ENCODE assay signal across 8 mouse cellular contexts in the genomic region with DNA sequence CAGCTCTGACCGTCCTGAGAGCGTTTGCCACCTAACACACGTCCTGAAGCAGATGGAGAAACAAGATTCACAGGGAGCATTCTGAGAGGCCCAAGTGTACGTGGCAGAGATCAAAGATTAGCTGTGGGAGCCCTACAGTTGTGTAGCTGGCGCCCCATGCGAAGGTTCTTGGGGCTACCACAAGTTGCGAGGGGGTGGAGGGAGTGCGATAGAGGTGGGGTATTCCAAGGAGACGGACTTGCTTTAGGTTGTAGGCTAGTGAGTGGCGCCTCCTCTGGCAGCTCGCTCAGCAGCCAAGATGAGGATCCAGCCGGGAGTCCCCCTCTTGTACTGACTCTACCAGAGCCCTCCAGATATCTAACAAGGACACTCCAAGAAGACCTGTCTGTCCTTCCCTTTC. TPM values are rescaled to one million over a fixed set of nuclear protein-coding genes. Genes with fewer than 3 reads are reported as not detected.
DNase-seq lines count a peak whose midpoint lies in the region; ATAC-seq and TF ChIP-seq lines count a peak whose summit lies in the region.

No protein-coding gene starts in this region.

- H3K27me3 ChIP-seq in kidney, postnatal 0 days (ENCODE audit: insufficient read depth, low read length), result peaks cover 36% of the 10 kb centered on the region
- peaks cover 46% of the 10 kb centered on the region for H3K27me3 ChIP-seq in hindbrain, embryonic 16.5 days (replicated peaks; ENCODE audit: control insufficient read depth, insufficient read depth, low read length)
- H3K27me3 ChIP-seq in midbrain, postnatal 0 days (ENCODE audit: insufficient read depth, low read length), result peaks cover 42% of the 10 kb centered on the region

- DNase-seq in kidney, postnatal 0 days (ENCODE audit: low spot score), result no peak
- no peak for DNase-seq in kidney, postnatal 14 days
- DNase-seq in midbrain, postnatal 0 days (ENCODE audit: low spot score), result no peak
- DNase-seq in right cerebral cortex, adult 2 months (ENCODE audit: low spot score in 2 of 2), result no peak
- no peak for DNase-seq in cerebellum, adult 9-11 months

- H3K9me3 ChIP-seq in kidney, postnatal 0 days (replicated peaks; ENCODE audit: low read length), result no peaks in the 10 kb centered on the region
- no peaks in the 10 kb centered on the region for H3K9me3 ChIP-seq in hindbrain, embryonic 16.5 days (ENCODE audit: control insufficient read depth, low read length)
- no peaks in the 10 kb centered on the region for H3K9me3 ChIP-seq in midbrain, postnatal 0 days (ENCODE audit: low read length)

- H3K27ac ChIP-seq in kidney, postnatal 0 days, result no peak overlapping the region
- no peak overlapping the region for H3K27ac ChIP-seq in hindbrain, embryonic 16.5 days (ENCODE audit: low read depth, low read length)
- no peak overlapping the region for H3K27ac ChIP-seq in midbrain, postnatal 0 days (ENCODE audit: low read depth, low read length)

- no peak overlapping the region for H3K9ac ChIP-seq in kidney, postnatal 0 days (ENCODE audit: low read depth, low read length)
- H3K9ac ChIP-seq in hindbrain, embryonic 16.5 days (ENCODE audit: low read depth, low read length), result peak overlapping the region; percentile 72; the same call in 1 of the 2 replicates
- H3K9ac ChIP-seq in midbrain, postnatal 0 days (replicated peaks; ENCODE audit: low read length, poor library complexity, severe bottlenecking), result 0 out of 2 replicates have a peak overlapping the region, but pooled peaks have one; percentile 52

- WGBS in kidney, postnatal 0 days, result 8% methylated on average over 12 of the region's 12 CpGs
- WGBS in hindbrain, embryonic 16.5 days, result 5% methylated on average over 12 of the region's 12 CpGs
- WGBS in midbrain, postnatal 0 days, result 5% methylated on average over 12 of the region's 12 CpGs

- TF ChIP-seq CTCF in kidney, postnatal 0 days (IDR thresholded peaks at IDR 0.05; ENCODE audit: low read depth), result peak; percentile 49
- peak; percentile 52 for TF ChIP-seq CTCF in midbrain, postnatal 0 days (IDR thresholded peaks at IDR 0.05)

- peak overlapping the region; percentile 68 for H3K4me2 ChIP-seq in kidney, postnatal 0 days (ENCODE audit: low read length)
- peak overlapping the region; percentile 90 for H3K4me2 ChIP-seq in hindbrain, embryonic 16.5 days (ENCODE audit: low read length)
- H3K4me2 ChIP-seq in midbrain, postnatal 0 days (ENCODE audit: low read depth, low read length, poor library complexity, severe bottlenecking), result peak overlapping the region; percentile 79

- H3K36me3 ChIP-seq in kidney, postnatal 0 days (ENCODE audit: insufficient read depth, low read length), result no peaks in the 10 kb centered on the region; the same call in 1 of the 2 replicates
- 0 out of 2 replicates have a peak, but pooled peaks cover 2% of the 10 kb centered on the region for H3K36me3 ChIP-seq in hindbrain, embryonic 16.5 days (ENCODE audit: control insufficient read depth, insufficient read depth, low read length)
- H3K36me3 ChIP-seq in midbrain, postnatal 0 days (ENCODE audit: insufficient read depth, low read length), result peaks cover 6% of the 10 kb centered on the region; the same call in 1 of the 2 replicates

- peak overlapping the region; percentile 26; the same call in 1 of the 2 replicates for H3K4me3 ChIP-seq in kidney, postnatal 0 days (replicated peaks; ENCODE audit: low read depth, low read length)
- peak overlapping the region; percentile 47 for H3K4me3 ChIP-seq in hindbrain, embryonic 16.5 days (ENCODE audit: low read length)
- H3K4me3 ChIP-seq in midbrain, postnatal 0 days (ENCODE audit: low read depth, low read length), result peak overlapping the region; percentile 45

- peaks cover 26% of the 10 kb centered on the region for H3K4me1 ChIP-seq in kidney, postnatal 0 days (replicated peaks; ENCODE audit: insufficient read depth, low read length)
- H3K4me1 ChIP-seq in hindbrain, embryonic 16.5 days (ENCODE audit: control insufficient read depth, insufficient read depth, low read depth, low read length), result peaks cover 14% of the 10 kb centered on the region
- peaks cover 5% of the 10 kb centered on the region for H3K4me1 ChIP-seq in midbrain, postnatal 0 days (ENCODE audit: insufficient read depth, low read length)

- ATAC-seq in kidney, postnatal 0 days (replicated peaks; ENCODE audit: low FRiP score, low read depth), result no peak
- 0 out of 2 replicates have a peak, but pooled peaks have one; percentile 7 for ATAC-seq in common myeloid progenitor, adult 5-6 weeks (replicated peaks; ENCODE audit: low read depth, poor library complexity, severe bottlenecking)
- ATAC-seq in hindbrain, embryonic 16.5 days, result no peak
- no peak for ATAC-seq in midbrain, postnatal 0 days (ENCODE audit: low FRiP score)
- ATAC-seq in erythroblast, adult 5-6 weeks (replicated peaks; ENCODE audit: low FRiP score, poor library complexity, severe bottlenecking), result no peak

RNA-seq across cellular contexts. Expression of a gene that starts 0.7 kb away (rescaled TPM):
- polyA plus RNA-seq in kidney, postnatal 0 days (2015; fragmentation: Nextera tagmentation; extraction: Ambion mirVana), result 0.29 and 0.52 TPM in 2 replicates
- not detected in 2 replicates for total RNA-seq in common myeloid progenitor, adult 5-6 weeks (2017)
- 1.4 and 1.8 TPM in 2 replicates for polyA plus RNA-seq in hindbrain, embryonic 16.5 days (2015; fragmentation: Nextera tagmentation; extraction: Ambion mirVana)
- 0.38 and 2.5 TPM in 2 replicates for total RNA-seq in midbrain, postnatal 0 days (2014; rRNA removed)
- 1.3 TPM in 2 replicates for polyA plus RNA-seq in midbrain, postnatal 0 days (2015; fragmentation: Nextera tagmentation; extraction: Ambion mirVana)
- total RNA-seq in erythroblast, adult 5-6 weeks (2015; ENCODE audit: low replicate concordance), result not detected in 2 replicates
- not detected in 2 replicates for total RNA-seq in erythroblast, adult 5-6 weeks (2017; ENCODE audit: low replicate concordance)

RNA-seq across cellular contexts. Expression of a gene that starts 5.6 kb away (rescaled TPM):
- 16.0 and 17.9 TPM in 2 replicates for polyA plus RNA-seq in kidney, postnatal 0 days (2015; fragmentation: Nextera tagmentation; extraction: Ambion mirVana)
- total RNA-seq in common myeloid progenitor, adult 5-6 weeks (2017), result 4.4 and 5.3 TPM in 2 replicates
- 81.4 and 84.1 TPM in 2 replicates for polyA plus RNA-seq in hindbrain, embryonic 16.5 days (2015; fragmentation: Nextera tagmentation; extraction: Ambion mirVana)
- total RNA-seq in midbrain, postnatal 0 days (2014; rRNA removed), result 83.6 and 103 TPM in 2 replicates
- polyA plus RNA-seq in midbrain, postnatal 0 days (2015; fragmentation: Nextera tagmentation; extraction: Ambion mirVana), result 66.0 and 73.8 TPM in 2 replicates
- total RNA-seq in erythroblast, adult 5-6 weeks (2015; ENCODE audit: low replicate concordance), result 1.2 TPM in 1 of 2 replicates, not detected in the other
- total RNA-seq in erythroblast, adult 5-6 weeks (2017; ENCODE audit: low replicate concordance), result 1.4 and 4.3 TPM in 2 replicates

RNA-seq across cellular contexts. Expression of a gene that starts 20.2 kb away (rescaled TPM):
- polyA plus RNA-seq in kidney, postnatal 0 days (2015; fragmentation: Nextera tagmentation; extraction: Ambion mirVana), result 21.1 and 24.5 TPM in 2 replicates
- total RNA-seq in common myeloid progenitor, adult 5-6 weeks (2017), result 14.3 and 28.1 TPM in 2 replicates
- polyA plus RNA-seq in hindbrain, embryonic 16.5 days (2015; fragmentation: Nextera tagmentation; extraction: Ambion mirVana), result 20.8 and 21.1 TPM in 2 replicates
- 18.3 and 18.4 TPM in 2 replicates for total RNA-seq in midbrain, postnatal 0 days (2014; rRNA removed)
- 18.0 and 18.3 TPM in 2 replicates for polyA plus RNA-seq in midbrain, postnatal 0 days (2015; fragmentation: Nextera tagmentation; extraction: Ambion mirVana)
- total RNA-seq in erythroblast, adult 5-6 weeks (2015; ENCODE audit: low replicate concordance), result 10.0 and 14.2 TPM in 2 replicates
- total RNA-seq in erythroblast, adult 5-6 weeks (2017; ENCODE audit: low replicate concordance), result 7.3 and 9.2 TPM in 2 replicates

RNA-seq across cellular contexts. Expression of a gene that starts 23.7 kb away (rescaled TPM):
- polyA plus RNA-seq in kidney, postnatal 0 days (2015; fragmentation: Nextera tagmentation; extraction: Ambion mirVana), result 0.05 and 0.30 TPM in 2 replicates
- total RNA-seq in common myeloid progenitor, adult 5-6 weeks (2017), result not detected in 2 replicates
- 0.13 TPM in 1 of 2 replicates, not detected in the other for polyA plus RNA-seq in hindbrain, embryonic 16.5 days (2015; fragmentation: Nextera tagmentation; extraction: Ambion mirVana)
- 0.19 TPM in 1 of 2 replicates, not detected in the other for total RNA-seq in midbrain, postnatal 0 days (2014; rRNA removed)
- 0.15 TPM in 1 of 2 replicates, not detected in the other for polyA plus RNA-seq in midbrain, postnatal 0 days (2015; fragmentation: Nextera tagmentation; extraction: Ambion mirVana)
- total RNA-seq in erythroblast, adult 5-6 weeks (2015; ENCODE audit: low replicate concordance), result not detected in 2 replicates
- not detected in 2 replicates for total RNA-seq in erythroblast, adult 5-6 weeks (2017; ENCODE audit: low replicate concordance)

RNA-seq across cellular contexts. Expression of a gene that starts 25.1 kb away (rescaled TPM):
- polyA plus RNA-seq in kidney, postnatal 0 days (2015; fragmentation: Nextera tagmentation; extraction: Ambion mirVana), result 74.6 and 74.7 TPM in 2 replicates
- 33.8 and 34.0 TPM in 2 replicates for total RNA-seq in common myeloid progenitor, adult 5-6 weeks (2017)
- 202 and 203 TPM in 2 replicates for polyA plus RNA-seq in hindbrain, embryonic 16.5 days (2015; fragmentation: Nextera tagmentation; extraction: Ambion mirVana)
- total RNA-seq in midbrain, postnatal 0 days (2014; rRNA removed), result 248 and 253 TPM in 2 replicates
- 188 TPM in 2 replicates for polyA plus RNA-seq in midbrain, postnatal 0 days (2015; fragmentation: Nextera tagmentation; extraction: Ambion mirVana)
- total RNA-seq in erythroblast, adult 5-6 weeks (2015; ENCODE audit: low replicate concordance), result 2.1 and 2.3 TPM in 2 replicates
- 3.8 and 4.7 TPM in 2 replicates for total RNA-seq in erythroblast, adult 5-6 weeks (2017; ENCODE audit: low replicate concordance)

Comparison
In these comparisons a context has a peak if more than half of its experiments do, and no peak if none do; other contexts are left out.
1. RNA of a gene that starts 5.6 kb away (total RNA-seq): 83.6 to 103 TPM in midbrain, postnatal 0 days; 4.4 to 5.3 TPM in common myeloid progenitor, adult 5-6 weeks and 1.2 to 4.3 TPM in erythroblast, adult 5-6 weeks; every median in the first group is over 10 times any median in the second.
2. Peak in every context shown above with its lines, with median percentiles within 50 percentile points of each other: H3K4me2 ChIP-seq and H3K4me3 ChIP-seq.